Mouse (Mus musculus) cerebellum, adult 11-12 months (tissue): Measurements from ENCODE around the gene Mchr1.
"Not testable (repeated sequence)": the region's sequence is repeated elsewhere in the genome, so short reads cannot be mapped to it uniquely, and the experiment has no call there.

Experiments used
- DNase-seq: peaks from one replicate; pipeline ENCODE4 v3.0.0; 2022

Mchr1 gene

DNA sequence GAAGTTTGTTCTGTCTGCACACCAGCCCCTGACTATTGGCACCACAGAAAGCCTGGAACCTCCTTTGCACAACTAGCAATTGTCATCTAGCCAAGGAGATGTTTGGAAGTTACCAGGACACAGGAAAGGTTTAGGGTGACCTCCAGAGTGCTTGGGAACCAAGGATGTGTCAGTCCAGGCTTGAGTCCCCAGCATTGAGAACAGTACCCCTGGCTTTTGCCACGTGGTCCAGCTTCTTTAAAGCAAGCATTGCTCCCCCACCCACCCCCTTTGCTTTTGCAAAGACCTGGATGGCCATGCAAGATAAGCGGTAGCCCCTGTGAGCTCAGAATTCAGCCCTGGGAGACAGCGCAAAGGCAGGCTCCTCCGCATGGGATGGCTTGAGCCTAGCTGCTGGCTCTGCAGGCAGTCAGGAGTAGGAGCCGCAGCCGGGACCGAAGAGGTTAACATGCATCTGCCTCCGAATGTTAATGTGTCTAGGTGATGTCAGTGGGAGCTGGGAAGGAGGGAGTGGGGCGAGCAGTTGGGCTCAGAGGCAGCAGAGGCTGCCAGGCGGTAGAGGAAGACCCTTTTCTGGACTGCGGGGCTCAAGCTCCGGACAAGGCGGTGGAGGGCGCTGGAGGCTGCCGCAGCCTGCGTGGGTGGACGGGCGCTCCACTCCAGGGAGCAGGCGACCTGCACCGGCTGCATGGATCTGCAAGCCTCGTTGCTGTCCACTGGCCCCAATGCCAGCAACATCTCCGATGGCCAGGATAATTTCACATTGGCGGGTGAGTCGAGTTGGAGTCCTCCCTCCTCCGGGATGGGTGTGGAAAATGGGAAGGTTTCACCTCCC, at the start of gene Mchr1:
Gene Mchr1, plus strand, starts transcription at position 414 of the 835 bp plus-strand sequence.
- DNase-seq, result peak; percentile 11

DNA sequence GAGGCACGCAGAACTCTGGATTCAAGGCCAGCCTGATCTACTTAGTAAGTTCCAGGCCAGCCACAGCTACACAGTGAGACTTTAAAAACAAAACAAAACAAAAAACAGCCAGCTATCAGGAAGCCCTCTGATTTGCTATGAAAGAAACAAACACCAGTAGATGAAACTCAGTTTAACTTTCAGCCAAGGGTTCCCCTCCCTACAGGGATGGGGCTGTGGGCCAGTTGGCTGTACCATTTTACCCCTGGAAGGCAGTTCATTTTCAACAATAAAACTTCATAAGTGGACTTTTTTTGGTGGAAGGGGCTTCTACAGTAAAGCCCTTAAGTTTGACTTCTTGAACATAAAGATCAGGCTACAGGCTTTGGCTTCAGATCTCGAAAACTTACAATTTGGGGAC, 46.2 kb upstream of the Mchr1 start:
- DNase-seq, result no peak

DNA sequence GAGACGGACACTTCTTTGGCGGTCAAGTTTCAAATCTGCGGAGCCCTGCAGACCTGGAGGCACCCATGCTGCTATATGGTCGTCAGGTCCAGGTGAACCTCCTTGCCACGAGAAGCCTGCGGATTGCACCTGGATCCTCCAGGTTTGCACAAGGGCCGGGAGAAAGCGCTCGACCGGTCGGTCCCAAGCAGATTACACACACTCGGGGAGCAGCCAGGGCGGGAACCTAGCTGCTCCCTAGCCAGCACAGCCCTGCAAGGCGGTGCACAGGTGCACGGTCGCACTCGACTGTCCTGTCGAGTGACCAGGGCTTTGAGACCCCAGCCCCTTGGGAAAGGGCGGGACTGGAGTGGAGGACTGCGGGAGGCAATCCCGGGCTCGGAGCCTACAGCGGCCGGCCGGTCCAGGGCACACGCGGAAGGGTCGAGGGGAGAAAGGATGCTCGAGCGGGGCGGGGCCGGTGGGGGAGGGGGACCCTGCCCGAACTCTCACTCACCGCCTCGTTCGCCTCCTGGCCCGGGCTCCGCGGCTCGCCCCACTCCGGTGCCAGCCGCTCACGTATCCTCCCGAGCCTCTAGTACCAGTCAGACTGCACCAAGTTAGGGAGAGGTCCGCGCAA, 45.2 kb upstream of the Mchr1 start:
- peak; percentile 61 for DNase-seq

DNA sequence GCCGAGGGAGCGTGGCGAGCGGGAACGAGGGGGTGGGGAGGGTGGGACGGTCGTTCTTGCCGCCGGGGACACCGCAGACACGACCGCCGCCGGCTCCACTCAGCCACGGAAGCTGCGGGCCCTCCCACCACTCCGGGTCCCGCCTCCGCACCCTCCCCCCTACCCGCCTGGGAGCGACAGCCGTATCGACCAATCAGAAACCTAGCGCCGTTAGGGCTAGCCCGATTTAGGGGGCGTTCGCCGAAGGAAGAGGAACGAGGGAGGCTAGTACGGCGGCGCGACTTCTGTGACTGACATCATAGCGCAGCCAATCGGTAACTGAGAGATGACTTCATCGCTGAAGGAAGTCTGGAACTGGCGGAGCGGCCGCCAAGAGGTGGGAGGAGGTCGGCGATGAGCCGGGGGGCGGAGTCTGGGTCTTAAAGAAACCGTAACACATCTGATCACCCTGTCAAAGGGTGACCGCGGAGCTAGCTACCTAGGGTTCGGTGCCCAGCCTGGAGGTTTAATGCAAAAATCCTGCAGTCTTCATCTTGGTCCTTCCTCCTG, 44.6 kb upstream of the Mchr1 start, which contains the start of gene Mrtfa:
Gene Mrtfa, minus strand, starts transcription at position 128 of the 549 bp plus-strand sequence.
- peak; percentile 100 for DNase-seq

DNA sequence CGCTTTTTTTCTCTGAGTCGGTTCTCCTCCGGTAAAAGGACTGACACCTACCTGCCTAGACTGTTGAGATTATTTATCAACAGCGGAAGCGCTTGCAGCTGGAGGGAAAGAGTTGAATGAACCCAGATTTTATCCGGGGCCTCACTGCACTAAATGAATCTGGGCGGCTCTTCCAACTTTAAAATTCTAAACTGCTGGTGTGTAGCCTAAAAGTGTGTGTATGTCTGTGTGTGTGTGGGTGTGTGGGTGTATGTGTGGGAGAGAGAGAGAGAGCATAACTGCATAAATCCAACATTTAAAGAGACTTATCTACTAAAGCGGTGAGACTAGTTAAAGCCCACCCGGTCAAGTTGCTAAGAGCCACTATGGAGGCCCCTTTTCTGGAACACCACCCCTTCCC, 44.0 kb upstream of the Mchr1 start:
- DNase-seq, result no peak

DNA sequence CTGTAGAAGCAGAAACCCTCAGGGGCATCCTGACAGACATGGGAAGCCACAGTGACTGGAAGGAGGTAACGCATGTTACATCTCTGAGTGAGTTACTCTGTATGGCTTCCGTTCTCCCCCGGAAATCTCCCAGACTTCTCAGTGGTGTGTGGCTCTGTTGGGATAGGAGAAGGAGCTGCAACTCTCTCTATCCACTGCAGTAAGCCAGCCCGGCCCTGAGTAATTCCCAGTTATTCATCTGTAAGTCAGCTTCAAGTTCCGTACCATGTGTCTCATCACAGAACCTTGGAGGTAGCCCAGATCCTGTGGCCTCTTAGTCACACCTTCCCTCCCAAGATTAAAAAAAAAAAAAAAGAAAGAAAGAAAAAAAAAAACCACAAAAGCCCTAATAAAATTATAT, 43.0 kb upstream of the Mchr1 start:
- DNase-seq, result no peak

DNA sequence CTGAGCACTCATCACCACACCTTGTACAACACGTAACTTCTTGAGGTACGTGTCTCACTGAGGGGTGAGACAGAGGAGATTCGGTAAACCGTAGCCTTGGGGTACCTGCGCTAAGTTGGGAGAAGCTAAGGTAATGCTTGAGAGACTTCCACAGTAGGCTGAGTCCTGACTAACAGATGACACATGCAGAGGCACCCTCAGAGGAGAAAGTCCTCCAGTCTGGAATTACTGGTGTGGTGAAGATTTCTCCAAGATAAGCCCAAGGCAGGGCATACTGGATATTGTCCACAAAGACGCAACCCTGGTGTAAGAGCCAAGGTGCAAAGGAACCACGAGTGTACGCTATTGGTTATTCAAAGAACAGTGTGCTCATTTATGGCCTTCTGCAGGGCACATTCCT, 42.4 kb upstream of the Mchr1 start:
- no peak for DNase-seq

DNA sequence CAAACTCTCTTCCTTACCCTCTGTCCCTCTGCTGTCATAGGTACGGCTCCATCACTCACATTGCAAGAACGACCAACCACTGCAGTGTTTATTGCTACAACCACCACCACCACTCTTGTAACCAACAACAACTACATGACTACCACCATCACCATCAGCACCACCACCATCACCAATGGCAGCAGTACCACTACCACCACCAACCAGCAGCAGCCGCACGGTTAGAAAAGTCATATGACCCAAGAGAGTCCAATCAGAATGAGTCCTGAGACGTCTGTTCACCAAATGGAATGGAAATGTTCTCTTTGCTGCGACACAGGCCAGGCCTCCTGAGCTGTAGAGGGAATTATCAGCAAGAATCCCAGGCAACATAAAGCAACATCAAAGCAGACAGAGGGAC, 40.5 kb upstream of the Mchr1 start:
- no peak for DNase-seq

DNA sequence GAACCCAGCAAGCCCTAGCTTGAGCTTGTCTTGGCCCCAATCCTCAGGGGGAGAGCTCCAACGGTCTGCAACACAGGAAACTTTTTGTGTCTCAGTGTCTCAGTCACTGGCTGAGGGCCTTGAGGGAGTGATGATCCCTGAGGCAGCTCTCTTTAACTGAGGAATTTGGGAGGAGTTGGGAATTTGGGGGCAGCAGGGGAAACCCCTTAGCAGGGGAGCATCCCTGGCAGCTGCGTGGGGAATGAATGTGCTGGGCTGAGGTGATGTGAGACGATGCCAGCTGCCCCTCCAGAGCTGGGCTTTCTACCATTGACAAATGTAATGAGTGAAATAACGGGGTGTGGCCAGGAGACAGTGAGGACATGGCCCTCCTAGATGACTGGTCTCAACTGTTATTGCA, 39.9 kb upstream of the Mchr1 start:
- DNase-seq, result no peak

DNA sequence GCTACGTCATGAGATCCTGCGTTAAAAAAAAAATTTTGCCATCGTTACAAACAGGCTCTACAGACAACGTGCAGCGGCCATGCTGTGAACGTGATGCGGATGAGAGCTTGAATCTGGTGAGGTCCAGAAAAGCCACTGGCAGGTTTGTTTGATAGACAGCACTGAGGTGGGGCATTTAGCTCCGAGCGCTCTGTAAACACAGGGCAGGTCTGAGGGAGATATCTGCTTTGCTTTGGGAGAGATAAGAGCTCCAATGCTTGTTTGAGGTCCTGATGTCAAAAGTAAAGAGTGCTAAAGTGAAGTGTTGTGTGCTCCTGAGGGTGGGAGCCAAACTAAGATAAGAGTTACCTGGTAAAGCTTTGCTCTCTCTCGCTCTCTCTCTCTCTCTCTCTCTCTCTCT, 38.1 kb upstream of the Mchr1 start:
- DNase-seq, result no peak

DNA sequence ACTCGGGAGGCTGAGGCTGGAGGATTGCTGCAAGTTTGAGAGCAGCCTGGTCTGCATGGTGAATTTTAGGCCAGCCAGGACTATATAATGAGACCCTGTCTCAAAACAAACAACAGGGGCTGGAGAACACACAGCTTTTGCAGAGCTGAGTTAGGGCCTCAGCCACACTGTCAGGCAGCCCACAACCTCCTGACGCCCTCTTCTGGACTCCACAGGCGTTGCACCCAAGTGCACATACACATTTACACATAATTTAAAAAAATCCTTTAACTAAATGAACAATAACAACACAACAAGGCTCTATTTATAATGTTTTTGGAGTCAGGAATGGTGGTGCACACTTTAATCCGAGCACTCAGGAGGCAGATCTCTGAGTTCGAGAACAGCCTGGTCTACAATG, 36.9 kb upstream of the Mchr1 start:
- DNase-seq, result no peak

DNA sequence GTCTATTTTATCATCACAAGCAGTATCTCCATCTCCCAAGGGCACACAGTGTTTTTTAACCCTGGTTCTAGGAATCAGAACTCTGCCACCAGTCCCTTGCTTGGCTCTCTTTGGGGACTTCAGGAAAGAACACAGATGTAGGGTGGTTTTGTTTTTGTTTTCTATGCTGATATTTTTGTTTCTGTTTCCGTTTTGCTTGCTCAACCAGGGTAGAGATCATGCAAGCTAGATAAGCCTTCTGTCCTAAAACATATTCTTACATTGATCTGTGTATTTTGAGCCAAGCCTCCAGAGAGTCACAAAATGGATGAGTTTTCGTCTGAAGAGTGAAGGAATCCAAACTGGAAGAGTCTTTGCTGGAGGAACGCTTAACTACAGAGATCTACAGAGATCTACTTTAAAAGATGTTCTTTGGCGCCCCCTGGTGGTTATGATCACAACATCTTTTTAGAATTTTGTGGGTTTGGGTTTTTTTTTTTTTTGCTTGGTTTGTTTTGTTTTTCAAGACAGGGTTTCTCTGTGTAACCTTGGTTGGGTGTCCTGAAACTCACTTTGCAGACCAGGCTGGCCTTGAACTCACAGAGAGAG, 35.8 kb upstream of the Mchr1 start:
- no peak for DNase-seq

DNA sequence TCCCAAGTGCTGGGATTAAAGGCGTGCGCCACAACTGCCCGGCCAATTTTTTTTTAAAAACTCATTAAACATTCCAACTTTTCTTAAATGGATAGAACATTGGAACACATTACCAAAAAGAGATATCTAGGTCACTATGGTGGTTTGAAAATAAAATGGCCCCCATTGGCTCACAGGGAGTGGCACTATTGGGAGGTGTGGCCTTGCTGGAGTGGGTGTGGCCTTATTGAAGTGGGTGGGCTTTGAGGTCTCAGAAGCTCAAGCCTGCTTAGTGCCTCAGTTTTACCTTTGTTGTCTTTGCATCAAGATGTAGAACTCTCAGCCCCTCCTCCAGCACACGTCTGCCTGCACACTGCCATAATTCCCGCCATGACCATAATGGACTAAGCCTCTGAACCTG, 32.8 kb upstream of the Mchr1 start:
- DNase-seq, result no peak

DNA sequence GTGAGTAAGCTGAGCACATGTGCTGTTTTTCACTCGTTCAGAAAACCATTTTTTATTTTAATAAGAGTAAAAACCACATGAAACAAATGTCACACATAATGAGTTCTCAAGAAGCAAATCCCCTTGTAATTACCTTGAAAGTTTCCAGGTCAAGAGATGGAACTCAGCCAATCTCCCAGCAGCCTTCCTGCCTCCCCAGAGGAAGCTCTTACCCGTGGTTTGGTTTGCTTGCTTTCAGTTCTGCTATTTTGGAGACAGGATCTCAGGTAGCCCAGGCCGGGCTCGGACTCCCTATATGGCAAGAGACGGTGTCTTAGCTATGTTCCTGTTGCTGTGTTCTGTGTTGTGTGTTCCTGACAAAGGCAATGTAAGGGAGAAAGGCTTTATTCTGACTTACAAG, 24.8 kb upstream of the Mchr1 start:
- no peak for DNase-seq

DNA sequence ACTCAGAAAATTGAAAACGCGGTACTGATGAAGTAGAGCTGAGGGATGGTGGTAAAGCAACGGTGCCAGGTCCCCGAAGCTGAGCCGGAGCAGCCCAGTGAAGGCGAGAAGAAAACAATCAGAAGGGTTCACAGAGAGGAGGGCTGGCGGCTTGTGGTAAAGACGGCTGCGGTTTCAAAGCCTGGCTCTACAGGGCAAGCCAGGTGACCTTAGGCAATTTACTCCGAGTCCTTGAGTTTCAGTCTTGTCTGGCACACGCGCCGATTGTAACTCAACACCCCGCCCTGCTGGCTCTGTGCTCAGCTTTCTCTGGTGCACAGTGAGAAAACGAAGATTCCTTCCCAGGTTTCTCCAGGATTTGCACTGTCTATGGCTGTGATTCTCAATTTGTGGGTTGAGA, 22.3 kb upstream of the Mchr1 start:
- no peak for DNase-seq

DNA sequence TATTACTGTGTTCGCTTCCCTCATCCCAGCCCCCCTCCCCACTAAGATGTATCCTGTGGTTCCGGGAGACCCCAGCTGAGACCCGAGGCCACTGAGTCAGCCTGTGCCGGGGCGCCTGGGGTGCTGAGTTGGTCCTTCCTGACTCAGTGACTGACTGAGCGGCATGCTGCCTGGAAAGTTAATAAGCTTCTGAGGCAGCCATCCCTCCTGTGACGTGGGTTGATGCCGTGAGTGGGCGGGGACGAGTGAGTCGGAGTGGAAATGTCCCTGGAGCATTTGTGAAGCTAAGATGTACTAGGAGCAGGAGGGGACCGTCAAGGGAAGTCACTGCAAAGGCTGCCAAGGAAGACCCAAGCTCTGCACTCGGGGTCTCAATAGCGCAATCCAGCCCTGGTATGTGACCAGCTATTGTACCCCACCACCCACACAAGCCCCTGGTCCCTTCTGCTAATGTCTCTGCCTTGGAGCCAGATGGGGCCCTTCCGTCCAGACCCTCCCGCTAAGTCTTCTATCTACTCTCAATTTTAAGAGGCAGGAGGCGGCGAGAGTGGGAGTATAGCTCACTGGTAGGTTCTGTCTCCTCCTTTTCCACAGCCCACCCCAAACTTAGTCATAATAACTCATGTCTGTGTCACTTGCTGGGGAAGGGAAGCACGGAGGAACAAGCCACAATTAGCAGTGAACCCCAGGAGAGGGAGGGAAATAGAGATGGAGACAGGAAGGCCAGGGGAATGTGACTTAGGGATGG, 18.2 kb upstream of the Mchr1 start:
- DNase-seq, result no peak

DNA sequence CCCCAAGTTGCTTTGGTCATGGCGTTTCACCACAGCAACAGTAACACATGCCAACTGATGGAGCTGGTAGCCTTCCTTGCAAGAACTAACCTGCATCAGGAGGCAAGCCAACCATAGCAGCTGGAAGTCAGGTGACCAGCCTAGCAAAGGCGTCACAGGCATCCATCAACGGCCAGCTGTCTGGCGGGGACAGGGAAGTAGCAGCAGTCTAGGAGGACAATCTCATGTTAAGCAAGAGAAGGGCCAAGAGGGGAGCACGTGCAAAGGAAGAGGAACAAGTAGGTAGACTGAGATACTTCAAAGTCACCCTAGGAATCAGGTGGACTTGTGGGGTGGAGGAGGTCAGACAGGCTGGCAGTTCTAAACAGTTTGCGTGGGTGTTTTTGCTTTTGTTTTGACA, 16.2 kb upstream of the Mchr1 start:
- no peak for DNase-seq

DNA sequence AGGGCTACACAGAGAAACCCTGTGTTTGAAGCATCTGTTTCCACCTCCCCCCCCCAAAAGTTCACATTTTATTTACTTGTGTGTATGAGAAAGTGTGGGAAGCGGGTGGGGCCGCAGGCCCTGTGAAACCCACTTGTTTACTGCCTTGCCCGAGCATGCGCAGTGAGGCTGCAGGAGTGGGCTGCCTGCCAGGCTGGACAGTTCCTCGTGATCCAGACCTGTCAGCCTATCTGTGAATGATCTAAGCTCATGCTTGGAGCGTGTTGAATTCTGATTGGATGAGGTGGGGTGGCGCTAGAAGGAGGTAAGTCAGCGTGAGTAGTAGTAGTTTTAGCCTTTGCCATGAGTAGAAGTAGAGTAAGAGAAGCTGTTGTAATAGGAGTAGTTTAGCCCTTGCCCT, 15.2 kb upstream of the Mchr1 start:
- DNase-seq, result not testable (repeated sequence)

DNA sequence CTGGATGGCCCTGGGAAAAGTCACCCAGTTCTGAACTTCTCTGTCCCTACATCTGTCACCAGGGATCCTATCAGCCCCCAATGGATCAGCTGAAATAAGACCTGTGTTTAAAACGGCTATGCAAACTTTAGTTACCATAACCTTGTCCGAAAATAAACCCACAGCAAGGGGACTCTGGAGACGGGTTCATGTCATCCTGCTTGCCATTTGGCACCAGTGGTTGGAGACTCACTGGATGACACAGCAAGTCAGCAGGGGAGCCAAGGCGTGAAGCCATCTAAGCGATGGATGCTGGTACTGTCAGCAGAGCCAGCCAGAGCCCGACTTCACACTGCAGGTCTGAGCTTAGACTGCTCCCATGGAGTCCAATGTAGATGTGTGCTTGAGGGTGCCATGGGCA, 13.9 kb upstream of the Mchr1 start:
- DNase-seq, result no peak

DNA sequence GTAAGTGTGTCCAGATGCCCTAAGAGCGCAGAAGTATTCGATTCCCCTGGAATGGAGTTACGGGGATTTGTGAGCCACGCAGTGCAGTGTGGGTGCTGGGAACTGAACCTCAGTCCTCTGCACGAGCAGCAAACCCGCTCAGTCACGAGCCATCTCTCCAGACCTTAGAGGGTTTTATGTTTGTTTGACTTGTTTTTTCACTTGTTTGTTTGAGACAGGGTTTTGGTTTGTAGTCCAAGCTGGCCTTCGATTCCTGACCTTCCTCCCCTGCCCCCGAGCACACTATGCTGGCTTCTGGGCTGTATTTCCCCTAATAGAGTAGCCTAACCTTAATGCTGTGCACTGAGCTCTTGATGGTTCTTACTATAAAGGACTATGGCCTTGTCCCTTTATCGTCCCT, 10.3 kb upstream of the Mchr1 start:
- no peak for DNase-seq

DNA sequence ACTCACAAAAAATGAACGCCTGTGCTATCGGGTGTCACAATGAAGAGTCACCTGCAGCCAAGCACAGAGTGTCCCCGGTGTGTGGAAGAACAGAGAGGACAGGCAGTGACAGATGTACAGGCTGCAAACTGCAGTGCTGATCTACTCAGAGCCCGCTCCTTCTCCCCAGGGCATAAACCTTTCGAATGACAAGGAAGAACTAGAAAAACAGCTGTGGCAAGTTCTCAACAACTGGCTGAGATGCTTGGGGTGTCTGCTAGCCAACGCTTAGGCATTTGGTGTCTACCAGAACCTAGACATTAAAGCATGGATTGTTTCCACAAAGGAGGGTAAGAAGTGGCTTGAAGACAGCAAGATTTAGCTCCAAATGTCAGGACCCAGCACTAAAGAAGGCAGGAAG, 9.6 kb upstream of the Mchr1 start:
- no peak for DNase-seq

DNA sequence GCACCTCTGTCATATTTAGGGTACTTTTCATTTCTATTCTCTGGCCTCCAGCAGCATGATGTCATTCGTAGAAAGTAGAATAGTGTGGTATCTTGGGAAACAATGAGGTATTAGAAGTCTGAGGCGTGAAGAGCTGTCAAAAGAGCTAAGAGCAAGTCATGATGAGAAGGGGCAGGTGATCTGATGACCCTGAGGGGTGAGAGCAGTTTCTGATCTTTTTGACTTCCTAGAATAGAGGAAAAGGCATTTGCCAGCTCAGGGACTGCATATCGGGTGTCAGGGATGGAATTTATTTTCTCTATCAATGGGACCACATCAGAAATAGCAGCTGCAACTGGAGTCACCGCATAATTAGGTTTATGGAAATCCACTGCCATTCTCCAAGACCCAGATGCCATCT, 8.5 kb upstream of the Mchr1 start:
- DNase-seq, result no peak

DNA sequence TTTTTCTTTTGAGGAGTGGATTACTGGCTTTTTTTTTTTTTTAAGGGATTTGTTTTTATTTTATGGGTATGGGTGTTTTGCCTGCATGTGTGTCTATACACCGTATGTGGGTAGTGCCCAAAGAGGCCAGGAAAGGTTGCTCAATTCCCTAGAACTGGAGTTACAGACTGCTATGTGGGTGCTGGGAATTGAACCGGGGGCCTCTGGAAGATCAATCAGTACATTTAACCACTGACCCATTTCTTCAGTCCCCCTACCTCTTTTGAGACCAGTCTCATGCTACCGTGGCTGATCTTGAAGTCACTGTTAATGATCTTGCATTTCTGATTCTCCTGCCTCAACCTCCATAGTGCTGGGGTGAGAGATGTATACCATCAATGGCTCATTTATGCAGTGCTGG, 8.0 kb upstream of the Mchr1 start:
- no peak for DNase-seq
